Mouse (Mus musculus): ENCODE measurements around the gene Gm42906.

Gene Gm42906

GRCm38 (mm10) chr5:151018959-151019358 lies 409.0 kb downstream of the Gm42906 start:
- DNase-seq, result no peak

- DNase-seq, result no peak
These were observed 409.5 kb downstream of the Gm42906 start for GRCm38 (mm10) chr5:151018450-151018849.
